Mouse (Mus musculus): ENCODE measurements around the gene Ctrc.

DNA sequence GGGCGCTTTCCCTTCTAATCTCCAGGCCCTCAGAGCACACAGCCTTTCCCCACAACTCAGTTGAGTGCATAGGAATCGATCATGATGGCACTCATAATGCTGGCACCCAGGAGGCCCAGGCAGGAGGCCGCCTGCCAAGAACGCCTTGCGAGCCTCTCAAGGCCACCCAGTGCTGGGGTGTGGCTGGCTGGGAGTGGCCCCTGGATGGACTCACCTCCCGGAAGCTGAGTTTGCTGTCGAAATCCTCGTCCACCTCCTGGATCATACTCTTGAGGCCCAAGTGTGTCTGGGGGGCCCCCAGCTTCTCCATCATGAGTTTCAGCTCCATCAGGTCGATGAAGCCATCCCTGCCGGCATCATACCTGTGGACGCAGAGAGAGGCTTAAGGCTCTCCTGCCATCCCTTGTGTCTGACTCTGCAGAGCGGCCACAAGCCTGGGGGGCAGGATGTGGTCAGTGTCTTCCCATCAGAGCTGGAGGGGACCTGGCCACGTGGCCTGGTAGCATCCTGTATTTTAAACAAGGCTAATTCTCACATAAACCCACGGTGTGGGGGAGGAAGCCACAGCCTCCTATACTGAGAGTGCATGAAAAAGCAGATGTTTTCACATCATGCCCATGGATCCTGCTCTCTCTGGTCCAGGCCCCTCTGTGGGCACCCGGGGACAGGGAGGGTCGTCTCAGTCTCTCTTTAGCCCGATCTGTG lies 15.6 kb upstream of the Ctrc start:
- TF ChIP-seq CTCF (IDR thresholded peaks at IDR 0.05; ENCODE audit: low read depth) = no peak
- TF ChIP-seq EP300 (IDR thresholded peaks at IDR 0.05; ENCODE audit: low read depth) = no peak
